Mouse (Mus musculus) midbrain, embryonic 16.5 days (tissue): ENCODE measurements around the gene Tmem201. TPM values are rescaled to one million over a fixed set of nuclear protein-coding genes. Genes with fewer than 3 reads are reported as not detected.

ENCODE experiments used
- ATAC-seq: fragments of 200-750 bp; cut with Nextera tagmentation; 2 replicates; pipeline ENCODE4 v1.8.0; 2017; ENCODE audit warnings: moderate TSS enrichment
- H3K27ac ChIP-seq: fragments of 300-500 bp; sonication (generic); 2 replicates; pipeline ENCODE4 v1.5.1; 2014; ENCODE audit warnings: mild to moderate bottlenecking, low read length, mixed read lengths
- H3K27me3 ChIP-seq: fragments of 300-500 bp; sonication (generic); 2 replicates; pipeline ENCODE4 v1.6.1; 2014; ENCODE audit warnings: low read depth, low read length, mixed read lengths; ENCODE audit not compliant: control insufficient read depth, insufficient read depth
- H3K36me3 ChIP-seq: fragments of 300-500 bp; sonication (generic); 2 replicates; pipeline ENCODE4 v1.6.1; 2014; ENCODE audit warnings: mild to moderate bottlenecking, low read length, moderate library complexity, mixed read lengths; ENCODE audit not compliant: control insufficient read depth, insufficient read depth
- H3K4me1 ChIP-seq: fragments of 300-500 bp; sonication (generic); 2 replicates; pipeline ENCODE4 v1.6.1; 2014; ENCODE audit warnings: mild to moderate bottlenecking, low read length, mixed read lengths; ENCODE audit not compliant: control insufficient read depth, insufficient read depth
- H3K4me2 ChIP-seq: fragments of 300-500 bp; sonication (generic); 2 replicates; pipeline ENCODE4 v1.6.1; 2014; ENCODE audit warnings: mild to moderate bottlenecking, low read length, mixed read lengths
- H3K4me3 ChIP-seq: fragments of 300-500 bp; sonication (generic); 2 replicates; pipeline ENCODE4 v1.5.1; 2014; ENCODE audit warnings: low read depth, mild to moderate bottlenecking, low read length, moderate library complexity, mixed read lengths
- H3K9ac ChIP-seq: fragments of 300-500 bp; sonication (generic); 2 replicates; pipeline ENCODE4 v1.6.1; 2014; ENCODE audit warnings: low read depth, low read length, mixed read lengths
- H3K9me3 ChIP-seq: fragments of 300-500 bp; sonication (generic); replicated peaks from 2 replicates; pipeline ENCODE4 v1.6.1; 2014; ENCODE audit warnings: mild to moderate bottlenecking, low read length, mixed read lengths; ENCODE audit not compliant: control insufficient read depth, poor library complexity, severe bottlenecking
- WGBS: fragments of 180-500 bp; shearing (Covaris S2); extraction: QIAGEN DNeasy Blood & Tissue Kit; methylation state at CpG from one replicate; pipeline ENCODE4 v1.1.7; 2014; 5-methylcytosine and 5-hydroxymethylcytosine counted together
- polyA plus RNA-seq: library from polyadenylated mRNA; unstranded; fragments of >200 nt; fragmentation: Nextera tagmentation; extraction: Ambion mirVana; gene quantifications from 2 replicates; pipeline ENCODE4 v1.2.1, GENCODE M21; 2015

The Tmem201 gene
- 46.3 and 47.8 TPM in 2 replicates for polyA plus RNA-seq

GRCm38 (mm10) chr4:149737383-149738324, at the start of gene Tmem201:
Tmem201 (minus strand) TSS chr4:149738044.
- H3K9me3 ChIP-seq: no peaks in the 10 kb centered on the region
- peak within 1 kb of the TSS; percentile 95 for H3K4me2 ChIP-seq
- peak within 1 kb of the TSS; percentile 73 for H3K27ac ChIP-seq
- WGBS: under 1% methylated on average over 83 of the region's 97 CpGs
- ATAC-seq: peak; percentile 92
- H3K4me1 ChIP-seq: peaks cover 45% of the 10 kb centered on the region
- H3K9ac ChIP-seq: peak within 1 kb of the TSS; percentile 90
- H3K4me3 ChIP-seq: peak within 1 kb of the TSS; percentile 75
- H3K27me3 ChIP-seq: no peaks in the 10 kb centered on the region
- H3K36me3 ChIP-seq: 0 out of 2 replicates have a peak, but pooled peaks cover 2% of the 10 kb centered on the region

- no peaks in the 10 kb centered on the region for H3K9me3 ChIP-seq
- 88% methylated on average over 5 of the region's 5 CpGs for WGBS
- H3K4me1 ChIP-seq: no peaks in the 10 kb centered on the region
- no peak overlapping the region for H3K4me3 ChIP-seq
- no peaks in the 10 kb centered on the region for H3K27me3 ChIP-seq
- no peak overlapping the region for H3K27ac ChIP-seq
- no peak for ATAC-seq
- H3K9ac ChIP-seq: no peak overlapping the region
- H3K36me3 ChIP-seq: no peaks in the 10 kb centered on the region
- no peak overlapping the region for H3K4me2 ChIP-seq
Observed at GRCm38 (mm10) chr4:149784901-149785300, 47.1 kb upstream of the Tmem201 start.

- H3K4me3 ChIP-seq: no peak overlapping the region
- no peaks in the 10 kb centered on the region for H3K9me3 ChIP-seq
- no peak overlapping the region for H3K4me2 ChIP-seq
- H3K27me3 ChIP-seq: no peaks in the 10 kb centered on the region
- H3K27ac ChIP-seq: no peak overlapping the region
- no peak for ATAC-seq
- H3K4me1 ChIP-seq: no peaks in the 10 kb centered on the region
- H3K9ac ChIP-seq: no peak overlapping the region
- H3K36me3 ChIP-seq: no peaks in the 10 kb centered on the region
- WGBS: 83% methylated on average over 9 of the region's 9 CpGs
Observed at GRCm38 (mm10) chr4:149784371-149784770, 46.5 kb upstream of the Tmem201 start.

GRCm38 (mm10) chr4:149782975-149783374, 45.1 kb upstream of the Tmem201 start:
- H3K4me3 ChIP-seq: no peak overlapping the region
- no peaks in the 10 kb centered on the region for H3K4me1 ChIP-seq
- no peak overlapping the region for H3K9ac ChIP-seq
- H3K36me3 ChIP-seq: no peaks in the 10 kb centered on the region
- WGBS: 68% methylated on average over 8 of the region's 8 CpGs
- H3K27me3 ChIP-seq: no peaks in the 10 kb centered on the region
- no peak for ATAC-seq
- H3K4me2 ChIP-seq: no peak overlapping the region
- no peaks in the 10 kb centered on the region for H3K9me3 ChIP-seq
- H3K27ac ChIP-seq: peak overlapping the region; percentile 5; the same call in 1 of the 2 replicates

- Histone ChIP-seq H3K4me1 (no peaks in the 10 kb centered on the region), H3K9me3 (no peaks in the 10 kb centered on the region), H3K36me3 (no peaks in the 10 kb centered on the region), H3K9ac (no peak overlapping the region), H3K4me2 (no peak overlapping the region), H3K27ac (no peak overlapping the region), H3K4me3 (no peak overlapping the region), H3K27me3 (no peaks in the 10 kb centered on the region)
- 81% methylated on average over 13 of the region's 13 CpGs for WGBS
- ATAC-seq: no peak
Observed at GRCm38 (mm10) chr4:149780565-149781356, 42.9 kb upstream of the Tmem201 start.

GRCm38 (mm10) chr4:149779966-149780365, 42.1 kb upstream of the Tmem201 start:
- 84% methylated on average over 9 of the region's 9 CpGs for WGBS
- Histone ChIP-seq H3K9ac (no peak overlapping the region), H3K27ac (no peak overlapping the region), H3K36me3 (no peaks in the 10 kb centered on the region), H3K27me3 (no peaks in the 10 kb centered on the region), H3K4me2 (no peak overlapping the region), H3K9me3 (no peaks in the 10 kb centered on the region), H3K4me1 (no peaks in the 10 kb centered on the region), H3K4me3 (no peak overlapping the region)
- no peak for ATAC-seq

- Histone ChIP-seq H3K9ac (no peak overlapping the region), H3K36me3 (no peaks in the 10 kb centered on the region), H3K9me3 (no peaks in the 10 kb centered on the region), H3K27me3 (no peaks in the 10 kb centered on the region), H3K4me2 (no peak overlapping the region), H3K27ac (no peak overlapping the region), H3K4me3 (no peak overlapping the region), H3K4me1 (peaks cover 15% of the 10 kb centered on the region)
- WGBS: 83% methylated on average over 9 of the region's 9 CpGs
- ATAC-seq: no peak
Observed at GRCm38 (mm10) chr4:149777126-149777525, 39.3 kb upstream of the Tmem201 start.

GRCm38 (mm10) chr4:149775760-149776362, 38.0 kb upstream of the Tmem201 start:
- no peak overlapping the region for H3K4me3 ChIP-seq
- no peaks in the 10 kb centered on the region for H3K36me3 ChIP-seq
- H3K4me1 ChIP-seq: peaks cover 16% of the 10 kb centered on the region
- no peak overlapping the region for H3K4me2 ChIP-seq
- no peak for ATAC-seq
- no peak overlapping the region for H3K27ac ChIP-seq
- H3K9me3 ChIP-seq: no peaks in the 10 kb centered on the region
- H3K27me3 ChIP-seq: no peaks in the 10 kb centered on the region
- WGBS: 35% methylated on average over 8 of the region's 8 CpGs
- H3K9ac ChIP-seq: no peak overlapping the region
